Mouse (Mus musculus): Measurements from ENCODE around the gene Defb3. TPM values are rescaled to one million over a fixed set of nuclear protein-coding genes. Genes with fewer than 3 reads are reported as not detected.

Gene Defb3
- not detected for total RNA-seq (2023)

GRCm38 (mm10) chr8:19293060-19293459 lies at the start of gene Defb3:
Gene Defb3 (plus strand): TSS chr8:19293360.

GRCm38 (mm10) chr8:19247280-19247679 lies 45.9 kb upstream of the Defb3 start, which contains the start of gene Defb5:
Gene Defb5 (plus strand): TSS chr8:19247580.

Other genes with a start within 250 kb of the Defb3 start
- not detected for gene Defb39, start 228.6 kb upstream of the Defb3 start, total RNA-seq (2023)
- not detected for gene Defb12, start 178.5 kb upstream of the Defb3 start, total RNA-seq (2023)
- not detected for gene Defb34, start 169.6 kb upstream of the Defb3 start, total RNA-seq (2023)
- gene Gm45826, start 152.6 kb upstream of the Defb3 start, total RNA-seq (2023), result not detected
- gene Defb14, start 99.0 kb upstream of the Defb3 start, total RNA-seq (2023), result not detected
- gene Defb4, start 94.7 kb upstream of the Defb3 start, total RNA-seq (2023), result not detected
- not detected for gene Defb6, start 67.9 kb upstream of the Defb3 start, total RNA-seq (2023)
- gene Defb46, start 53.4 kb upstream of the Defb3 start, total RNA-seq (2023), result not detected
- not detected for gene Defb5, start 45.8 kb upstream of the Defb3 start, total RNA-seq (2023)
- not detected for gene Defb8, start 154.2 kb downstream of the Defb3 start, total RNA-seq (2023)
- gene Defb7, start 201.7 kb downstream of the Defb3 start, total RNA-seq (2023), result not detected